Mouse (Mus musculus): Measurements from ENCODE around the gene Tbc1d2. TPM values are rescaled to one million over a fixed set of nuclear protein-coding genes. Genes with fewer than 3 reads are reported as not detected.
A peak's percentile ranks its signal among the peaks of the same experiment; 100 is the strongest.
"Not testable (repeated sequence)": the region's sequence is repeated elsewhere in the genome, so short reads cannot be mapped to it uniquely, and the experiment has no call there.

Tbc1d2 gene
- polyA plus RNA-seq, 1 experiment from 2014 or later: 7.4 TPM

- Histone ChIP-seq H3K36me3 (ENCODE audit: control insufficient read depth, insufficient read depth, low read length) (no peaks in the 10 kb centered on the region), H3K4me2 (ENCODE audit: low read depth, low read length) (no peak overlapping the region), H3K9me3 (ENCODE audit: control insufficient read depth, low read length) (no peaks in the 10 kb centered on the region), H3K27ac (ENCODE audit: low read length) (no peak overlapping the region; the same call in 1 of the 2 replicates), H3K27me3 (replicated peaks; ENCODE audit: control insufficient read depth, insufficient read depth, low read length) (no peaks in the 10 kb centered on the region), H3K4me1 (ENCODE audit: control insufficient read depth, insufficient read depth, low read length) (peaks cover 28% of the 10 kb centered on the region), H3K4me3 (ENCODE audit: low read length) (no peak overlapping the region), H3K9ac (ENCODE audit: low read depth, low read length) (no peak overlapping the region)
- ATAC-seq: no peak
- WGBS: 84% methylated on average over 9 of the region's 9 CpGs
Observed at GRCm38 (mm10) chr4:46591833-46592520, 58.0 kb downstream of the Tbc1d2 start.

DNA sequence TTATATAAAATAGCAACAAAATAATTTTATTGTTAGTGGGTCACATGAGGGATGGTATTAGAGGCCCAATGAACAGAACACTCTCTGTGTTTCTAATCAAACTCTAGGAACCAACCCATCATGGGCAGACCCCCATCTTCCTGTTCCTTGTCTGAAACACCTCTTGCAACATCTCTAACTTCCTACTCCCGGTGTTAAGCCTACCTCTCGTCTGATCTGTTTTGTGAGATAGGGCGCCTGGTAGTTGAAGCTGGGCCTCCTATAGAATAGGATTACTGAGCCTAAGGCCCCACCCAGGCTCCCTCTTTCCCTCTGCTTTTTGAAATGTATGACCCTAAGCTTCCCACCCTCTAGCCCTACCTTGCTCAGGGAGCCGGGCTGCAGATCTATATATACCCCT, 59.2 kb downstream of the Tbc1d2 start:
- Histone ChIP-seq H3K27ac (ENCODE audit: low read length) (no peak overlapping the region), H3K9ac (ENCODE audit: low read depth, low read length) (0 out of 2 replicates have a peak overlapping the region, but pooled peaks have one; percentile 11), H3K4me1 (ENCODE audit: control insufficient read depth, insufficient read depth, low read length) (peaks cover 27% of the 10 kb centered on the region), H3K27me3 (replicated peaks; ENCODE audit: control insufficient read depth, insufficient read depth, low read length) (no peaks in the 10 kb centered on the region), H3K36me3 (ENCODE audit: control insufficient read depth, insufficient read depth, low read length) (no peaks in the 10 kb centered on the region), H3K9me3 (ENCODE audit: control insufficient read depth, low read length) (no peaks in the 10 kb centered on the region), H3K4me3 (ENCODE audit: low read length) (no peak overlapping the region), H3K4me2 (ENCODE audit: low read depth, low read length) (no peak overlapping the region)
- WGBS: 52% methylated on average over 4 of the region's 4 CpGs
- ATAC-seq: no peak

DNA sequence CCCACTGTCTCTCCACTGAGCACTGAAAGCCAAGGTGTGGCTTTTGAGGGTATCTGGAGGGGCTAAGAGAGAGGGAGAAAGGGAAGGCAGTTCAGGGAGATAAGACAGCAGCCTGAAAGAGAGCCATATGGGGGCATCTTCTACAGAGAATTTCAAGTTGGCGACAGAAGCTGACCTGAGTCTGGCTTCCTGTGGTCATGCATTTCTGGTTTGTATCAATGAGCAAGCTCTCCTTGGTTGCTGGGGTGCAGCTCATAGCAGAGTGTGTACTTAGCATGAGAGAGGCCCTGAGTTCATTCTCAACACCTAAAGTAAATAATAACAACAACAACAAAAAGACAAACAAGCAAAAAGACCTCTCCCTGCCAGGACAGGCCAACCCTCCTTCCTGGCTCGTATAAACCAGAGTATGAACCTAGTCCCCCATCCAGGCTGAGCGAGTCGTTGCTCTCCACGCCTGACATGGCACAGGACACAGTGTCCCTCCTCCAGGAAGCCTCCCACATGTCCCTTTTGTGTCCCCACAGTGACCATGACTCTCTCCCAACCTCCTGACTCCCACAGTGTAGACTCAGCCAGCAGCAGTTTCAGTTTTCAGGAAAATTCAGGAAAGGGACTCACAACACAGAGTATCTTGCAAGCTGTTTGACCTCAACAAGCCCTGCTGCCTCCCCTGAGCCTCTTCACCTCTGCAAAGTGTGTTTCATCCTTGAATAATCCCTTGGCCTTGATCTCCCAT, 59.9 kb downstream of the Tbc1d2 start:
- no peak for ATAC-seq
- H3K36me3 ChIP-seq (ENCODE audit: control insufficient read depth, insufficient read depth, low read length): no peaks in the 10 kb centered on the region
- H3K4me1 ChIP-seq (ENCODE audit: control insufficient read depth, insufficient read depth, low read length): peaks cover 28% of the 10 kb centered on the region
- H3K27me3 ChIP-seq (replicated peaks; ENCODE audit: control insufficient read depth, insufficient read depth, low read length): no peaks in the 10 kb centered on the region
- no peaks in the 10 kb centered on the region for H3K9me3 ChIP-seq (ENCODE audit: control insufficient read depth, low read length)
- no peak overlapping the region for H3K4me3 ChIP-seq (ENCODE audit: low read length)
- no peak overlapping the region for H3K9ac ChIP-seq (ENCODE audit: low read depth, low read length)
- H3K27ac ChIP-seq (ENCODE audit: low read length): no peak overlapping the region
- 66% methylated on average over 5 of the region's 5 CpGs for WGBS
- H3K4me2 ChIP-seq (ENCODE audit: low read depth, low read length): no peak overlapping the region

- WGBS: 85% methylated on average over 8 of the region's 8 CpGs
- H3K27ac ChIP-seq (ENCODE audit: low read length): no peak overlapping the region
- H3K4me3 ChIP-seq (ENCODE audit: low read length): no peak overlapping the region
- no peaks in the 10 kb centered on the region for H3K9me3 ChIP-seq (ENCODE audit: control insufficient read depth, low read length)
- ATAC-seq: no peak
- peaks cover 28% of the 10 kb centered on the region for H3K4me1 ChIP-seq (ENCODE audit: control insufficient read depth, insufficient read depth, low read length)
- no peaks in the 10 kb centered on the region for H3K27me3 ChIP-seq (replicated peaks; ENCODE audit: control insufficient read depth, insufficient read depth, low read length)
- H3K36me3 ChIP-seq (ENCODE audit: control insufficient read depth, insufficient read depth, low read length): no peaks in the 10 kb centered on the region
- H3K9ac ChIP-seq (ENCODE audit: low read depth, low read length): no peak overlapping the region
- no peak overlapping the region for H3K4me2 ChIP-seq (ENCODE audit: low read depth, low read length)
Observed at GRCm38 (mm10) chr4:46589151-46589550, 60.9 kb downstream of the Tbc1d2 start.

GRCm38 (mm10) chr4:46586473-46586872, 63.5 kb downstream of the Tbc1d2 start:
- H3K4me2 ChIP-seq (ENCODE audit: low read depth, low read length): no peak overlapping the region
- no peak overlapping the region for H3K9ac ChIP-seq (ENCODE audit: low read depth, low read length)
- no peak overlapping the region for H3K4me3 ChIP-seq (ENCODE audit: low read length)
- no peaks in the 10 kb centered on the region for H3K9me3 ChIP-seq (ENCODE audit: control insufficient read depth, low read length)
- peaks cover 18% of the 10 kb centered on the region for H3K4me1 ChIP-seq (ENCODE audit: control insufficient read depth, insufficient read depth, low read length)
- WGBS: 81% methylated on average over 4 of the region's 4 CpGs
- H3K27ac ChIP-seq (ENCODE audit: low read length): 0 out of 2 replicates have a peak overlapping the region, but pooled peaks have one; percentile 3
- no peaks in the 10 kb centered on the region for H3K36me3 ChIP-seq (ENCODE audit: control insufficient read depth, insufficient read depth, low read length)
- ATAC-seq: no peak
- no peaks in the 10 kb centered on the region for H3K27me3 ChIP-seq (replicated peaks; ENCODE audit: control insufficient read depth, insufficient read depth, low read length)

DNA sequence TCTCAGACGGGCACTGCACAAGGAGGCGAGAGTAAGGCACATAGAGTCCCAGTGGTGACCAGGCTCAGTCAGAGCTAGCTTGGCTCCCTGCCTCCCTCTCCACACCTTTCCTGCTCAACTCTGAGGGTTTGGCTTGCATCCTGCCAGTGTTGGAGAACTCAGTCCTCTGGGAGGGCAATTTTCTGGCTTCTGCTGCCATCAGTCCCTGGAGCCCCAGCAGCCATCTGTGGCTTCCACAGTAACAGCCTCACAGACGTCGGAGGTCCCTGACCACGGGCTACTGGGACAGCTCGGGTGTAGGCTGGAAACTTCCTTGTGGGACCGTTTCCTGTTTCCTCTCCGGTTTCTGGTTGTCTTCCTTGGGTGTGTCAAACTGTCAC, 64.2 kb downstream of the Tbc1d2 start:
- Histone ChIP-seq H3K4me1 (ENCODE audit: control insufficient read depth, insufficient read depth, low read length) (peaks cover 11% of the 10 kb centered on the region; the same call in 1 of the 2 replicates), H3K9ac (ENCODE audit: low read depth, low read length) (no peak overlapping the region), H3K4me3 (ENCODE audit: low read length) (no peak overlapping the region), H3K4me2 (ENCODE audit: low read depth, low read length) (no peak overlapping the region), H3K9me3 (ENCODE audit: control insufficient read depth, low read length) (no peaks in the 10 kb centered on the region), H3K27me3 (replicated peaks; ENCODE audit: control insufficient read depth, insufficient read depth, low read length) (no peaks in the 10 kb centered on the region), H3K36me3 (ENCODE audit: control insufficient read depth, insufficient read depth, low read length) (no peaks in the 10 kb centered on the region), H3K27ac (ENCODE audit: low read length) (peak overlapping the region; percentile 20; the same call in 1 of the 2 replicates)
- WGBS: 68% methylated on average over 8 of the region's 8 CpGs
- peak; percentile 22; the same call in 1 of the 2 replicates for ATAC-seq

GRCm38 (mm10) chr4:46585041-46585810, 64.8 kb downstream of the Tbc1d2 start:
- WGBS: 60% methylated on average over 13 of the region's 13 CpGs

GRCm38 (mm10) chr4:46584536-46584935, 65.5 kb downstream of the Tbc1d2 start:
- H3K36me3 ChIP-seq (ENCODE audit: control insufficient read depth, insufficient read depth, low read length); H3K27me3 ChIP-seq (replicated peaks; ENCODE audit: control insufficient read depth, insufficient read depth, low read length); H3K27ac ChIP-seq (ENCODE audit: low read length); H3K4me3 ChIP-seq (ENCODE audit: low read length); H3K4me2 ChIP-seq (ENCODE audit: low read depth, low read length); H3K9ac ChIP-seq (ENCODE audit: low read depth, low read length); ATAC-seq; H3K9me3 ChIP-seq (ENCODE audit: control insufficient read depth, low read length): not testable (repeated sequence)
- WGBS: 41% methylated on average over 3 of the region's 3 CpGs
- peaks cover 11% of the 10 kb centered on the region; the same call in 1 of the 2 replicates for H3K4me1 ChIP-seq (ENCODE audit: control insufficient read depth, insufficient read depth, low read length)

More at GRCm38 (mm10) chr4:46585041-46585810, 64.8 kb downstream of the Tbc1d2 start:
- H3K9ac ChIP-seq (ENCODE audit: low read depth, low read length): peak overlapping the region; percentile 6; the same call in 1 of the 2 replicates
- H3K36me3 ChIP-seq (ENCODE audit: control insufficient read depth, insufficient read depth, low read length): no peaks in the 10 kb centered on the region
- no peak overlapping the region for H3K4me3 ChIP-seq (ENCODE audit: low read length)
- peaks cover 11% of the 10 kb centered on the region; the same call in 1 of the 2 replicates for H3K4me1 ChIP-seq (ENCODE audit: control insufficient read depth, insufficient read depth, low read length)
- no peaks in the 10 kb centered on the region for H3K27me3 ChIP-seq (replicated peaks; ENCODE audit: control insufficient read depth, insufficient read depth, low read length)
- ATAC-seq: peak; percentile 21; the same call in 1 of the 2 replicates
- H3K4me2 ChIP-seq (ENCODE audit: low read depth, low read length): no peak overlapping the region
- H3K27ac ChIP-seq (ENCODE audit: low read length): peak overlapping the region; percentile 11; the same call in 1 of the 2 replicates
- no peaks in the 10 kb centered on the region for H3K9me3 ChIP-seq (ENCODE audit: control insufficient read depth, low read length)

- not testable (repeated sequence) for ATAC-seq
- peaks cover 11% of the 10 kb centered on the region; the same call in 1 of the 2 replicates for H3K4me1 ChIP-seq (ENCODE audit: control insufficient read depth, insufficient read depth, low read length)
- WGBS: 75% methylated on average over 2 of the region's 6 CpGs
Observed at GRCm38 (mm10) chr4:46584084-46584483, 65.9 kb downstream of the Tbc1d2 start.

More at GRCm38 (mm10) chr4:46584084-46584483, 65.9 kb downstream of the Tbc1d2 start:
- H3K4me2 ChIP-seq (ENCODE audit: low read depth, low read length); H3K9ac ChIP-seq (ENCODE audit: low read depth, low read length); H3K27ac ChIP-seq (ENCODE audit: low read length); H3K27me3 ChIP-seq (replicated peaks; ENCODE audit: control insufficient read depth, insufficient read depth, low read length); H3K9me3 ChIP-seq (ENCODE audit: control insufficient read depth, low read length); H3K36me3 ChIP-seq (ENCODE audit: control insufficient read depth, insufficient read depth, low read length); H3K4me3 ChIP-seq (ENCODE audit: low read length): not testable (repeated sequence)
